Mouse (Mus musculus): ENCODE data around the gene Prf1. TPM values are rescaled to one million over a fixed set of nuclear protein-coding genes. Genes with fewer than 3 reads are reported as not detected.
A peak's percentile ranks its signal among the peaks of the same experiment; 100 is the strongest.

Prf1 gene
- not detected in 2 replicates for polyA plus RNA-seq (2016; fragmentation: Nextera tagmentation; extraction: Ambion mirVana)

- Histone ChIP-seq H3K4me2 (no peak within 1 kb of the TSS), H3K27ac (no peak within 1 kb of the TSS), H3K4me3 (replicated peaks) (no peak within 1 kb of the TSS), H3K4me1 (no peaks in the 10 kb centered on the region), H3K36me3 (replicated peaks) (no peaks in the 10 kb centered on the region), H3K9ac (no peak within 1 kb of the TSS), H3K9me3 (no peaks in the 10 kb centered on the region), H3K27me3 (no peaks in the 10 kb centered on the region)
- 87% methylated on average over 7 of the region's 7 CpGs for WGBS
- no peak for ATAC-seq (ENCODE audit: low FRiP score)
Observed at GRCm38 (mm10) chr10:61297477-61297876, at the start of gene Prf1. TSS of gene Prf1 (plus strand) at chr10:61297833.

DNA sequence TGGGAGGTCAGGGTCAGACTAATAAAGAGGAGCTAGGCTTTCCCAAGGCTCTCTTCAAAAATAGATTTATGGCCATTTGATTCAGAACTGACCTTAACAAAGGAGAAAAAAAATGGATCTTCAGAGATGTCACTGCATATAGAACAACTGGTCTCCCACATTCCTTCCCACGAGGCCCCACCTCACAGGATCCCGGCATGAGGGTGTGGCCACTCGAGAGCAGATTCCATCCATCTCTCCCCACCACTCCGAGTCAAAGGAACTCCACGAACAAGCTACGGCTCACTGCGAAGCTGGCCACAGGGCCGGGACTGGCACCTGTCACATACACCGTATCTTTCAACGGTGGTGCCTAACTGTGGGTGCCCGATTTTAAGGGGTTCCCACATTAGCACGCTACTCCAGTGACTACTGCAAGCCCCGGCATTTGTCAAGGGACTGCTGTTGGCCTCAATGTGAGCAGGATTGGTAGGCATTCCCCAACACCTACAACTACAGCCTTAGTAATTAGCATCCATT, 49.0 kb upstream of the Prf1 start:
- Histone ChIP-seq H3K27ac (no peak overlapping the region), H3K4me1 (peaks cover 6% of the 10 kb centered on the region; the same call in 1 of the 2 replicates), H3K9ac (no peak overlapping the region), H3K9me3 (no peaks in the 10 kb centered on the region), H3K4me3 (replicated peaks) (no peak overlapping the region), H3K27me3 (no peaks in the 10 kb centered on the region), H3K36me3 (replicated peaks) (no peaks in the 10 kb centered on the region), H3K4me2 (no peak overlapping the region)
- 86% methylated on average over 13 of the region's 13 CpGs for WGBS
- ATAC-seq (ENCODE audit: low FRiP score) = no peak

- Histone ChIP-seq H3K4me3 (replicated peaks) (no peak overlapping the region), H3K36me3 (replicated peaks) (no peaks in the 10 kb centered on the region), H3K27ac (no peak overlapping the region), H3K4me2 (no peak overlapping the region), H3K27me3 (no peaks in the 10 kb centered on the region), H3K9ac (no peak overlapping the region), H3K9me3 (no peaks in the 10 kb centered on the region), H3K4me1 (peaks cover 6% of the 10 kb centered on the region; the same call in 1 of the 2 replicates)
- ATAC-seq (ENCODE audit: low FRiP score) = no peak
- 11% methylated on average over 2 of the region's 2 CpGs for WGBS
Observed at GRCm38 (mm10) chr10:61249951-61250350, 47.7 kb upstream of the Prf1 start.

GRCm38 (mm10) chr10:61254761-61255160, 42.9 kb upstream of the Prf1 start:
- Histone ChIP-seq H3K36me3 (replicated peaks) (no peaks in the 10 kb centered on the region), H3K9me3 (no peaks in the 10 kb centered on the region), H3K27me3 (no peaks in the 10 kb centered on the region), H3K4me3 (replicated peaks) (no peak overlapping the region), H3K27ac (no peak overlapping the region), H3K9ac (no peak overlapping the region), H3K4me1 (peaks cover 3% of the 10 kb centered on the region; the same call in 1 of the 2 replicates), H3K4me2 (no peak overlapping the region)
- no peak for ATAC-seq (ENCODE audit: low FRiP score)
- WGBS = 84% methylated on average over 6 of the region's 6 CpGs

DNA sequence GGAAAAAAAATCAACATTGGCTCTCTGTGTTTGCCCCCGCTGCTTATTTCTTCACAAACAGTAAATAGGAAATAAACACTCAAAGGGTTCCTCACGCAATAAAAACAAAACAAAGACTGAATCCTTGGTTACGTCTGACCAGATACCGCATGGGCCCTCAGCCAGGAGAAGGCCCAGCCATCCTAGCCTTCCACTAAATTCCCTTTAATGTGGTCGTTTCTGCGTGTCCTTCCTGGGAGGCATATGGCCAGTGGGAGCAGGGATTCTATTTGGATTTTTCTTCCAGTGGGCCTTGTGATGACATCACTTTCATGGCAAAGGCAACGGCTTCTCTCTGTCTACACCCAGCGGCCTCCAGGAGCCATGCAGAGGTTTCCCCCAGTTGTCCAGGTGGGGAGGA, 42.4 kb upstream of the Prf1 start:
- no peaks in the 10 kb centered on the region for H3K9me3 ChIP-seq
- H3K4me1 ChIP-seq = no peaks in the 10 kb centered on the region
- H3K4me3 ChIP-seq (replicated peaks) = no peak overlapping the region
- no peak overlapping the region for H3K27ac ChIP-seq
- no peak overlapping the region for H3K4me2 ChIP-seq
- ATAC-seq (ENCODE audit: low FRiP score) = no peak
- no peak overlapping the region for H3K9ac ChIP-seq
- WGBS = 86% methylated on average over 8 of the region's 8 CpGs
- H3K36me3 ChIP-seq (replicated peaks) = no peaks in the 10 kb centered on the region
- no peaks in the 10 kb centered on the region for H3K27me3 ChIP-seq

DNA sequence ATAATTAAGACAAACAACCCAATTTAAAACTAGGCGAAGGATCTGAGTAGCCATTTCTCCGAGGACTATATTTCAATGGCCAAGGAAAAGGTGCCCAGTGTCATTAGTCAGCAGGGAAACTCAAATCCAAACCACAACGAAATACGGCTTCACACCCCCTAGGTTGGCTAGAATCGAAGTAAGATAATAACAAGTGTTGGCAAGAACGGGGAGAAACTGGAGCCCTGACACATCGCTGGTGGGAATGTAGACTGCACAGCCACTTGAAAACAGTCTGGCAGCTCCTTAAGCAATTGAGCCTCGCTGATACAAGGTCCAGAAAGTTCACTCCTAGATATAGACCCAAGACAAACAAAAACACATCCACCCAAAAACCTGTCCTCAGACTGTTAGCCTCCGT, 41.0 kb upstream of the Prf1 start:
- H3K9ac ChIP-seq = no peak overlapping the region

GRCm38 (mm10) chr10:61258131-61258530, 39.5 kb upstream of the Prf1 start:
- no peak overlapping the region for H3K27ac ChIP-seq
- H3K36me3 ChIP-seq (replicated peaks) = no peaks in the 10 kb centered on the region
- no peak overlapping the region for H3K4me3 ChIP-seq (replicated peaks)
- H3K9me3 ChIP-seq = no peaks in the 10 kb centered on the region
- ATAC-seq (ENCODE audit: low FRiP score) = no peak
- H3K9ac ChIP-seq = no peak overlapping the region
- no peaks in the 10 kb centered on the region for H3K27me3 ChIP-seq
- H3K4me2 ChIP-seq = no peak overlapping the region
- no peaks in the 10 kb centered on the region for H3K4me1 ChIP-seq
- WGBS = 93% methylated on average over 1 of the region's 1 CpGs

More for the DNA sequence above, 41.0 kb upstream of the Prf1 start:
- ATAC-seq (ENCODE audit: low FRiP score) = no peak
- no peaks in the 10 kb centered on the region for H3K27me3 ChIP-seq
- no peak overlapping the region for H3K4me2 ChIP-seq
- H3K4me3 ChIP-seq (replicated peaks) = no peak overlapping the region
- 93% methylated on average over 9 of the region's 9 CpGs for WGBS
- no peak overlapping the region for H3K27ac ChIP-seq
- no peaks in the 10 kb centered on the region for H3K36me3 ChIP-seq (replicated peaks)
- H3K4me1 ChIP-seq = no peaks in the 10 kb centered on the region
- no peaks in the 10 kb centered on the region for H3K9me3 ChIP-seq

DNA sequence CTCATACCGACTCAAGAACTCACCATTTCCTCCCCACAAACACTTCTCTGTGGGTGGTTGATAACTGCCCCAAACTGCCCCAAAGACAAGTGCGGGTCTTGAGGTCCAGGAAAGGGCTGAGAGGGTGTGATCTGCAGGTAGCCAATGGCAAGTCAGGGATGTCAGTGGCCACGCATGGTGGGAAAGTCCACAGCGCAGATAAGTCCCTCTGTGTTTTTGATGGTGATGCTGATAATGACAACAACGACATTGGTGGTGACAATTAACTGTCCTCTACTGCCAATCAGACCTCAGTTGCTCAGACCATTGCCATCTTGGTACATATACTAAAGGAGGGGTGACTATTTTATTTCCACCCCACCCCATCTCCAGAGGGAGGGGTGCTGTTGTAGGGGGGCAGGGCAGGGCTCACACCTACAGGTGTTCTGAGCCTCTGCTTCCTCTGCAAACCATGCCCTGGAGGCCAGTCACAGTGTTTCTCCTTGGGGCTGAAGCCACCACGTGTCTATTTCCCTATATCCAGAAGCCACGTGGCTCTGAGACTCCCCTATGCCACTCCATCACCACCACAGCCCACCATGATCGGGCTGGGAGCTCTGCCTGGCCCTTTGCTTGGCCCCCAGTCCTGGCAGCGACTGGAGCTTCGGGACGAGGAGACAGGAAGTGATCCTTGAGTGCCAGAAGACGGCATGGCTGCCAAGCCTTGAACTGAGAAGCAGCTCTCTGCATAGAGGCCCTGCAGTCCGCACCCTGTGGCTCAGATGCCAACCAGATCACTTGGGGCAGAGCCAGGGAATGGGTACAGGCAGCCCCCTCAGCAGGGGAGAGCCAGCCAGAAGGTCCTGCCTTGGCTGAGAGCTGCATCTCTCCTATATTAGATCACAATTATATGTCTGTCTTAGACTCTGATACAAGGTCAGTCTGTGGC, 36.1 kb upstream of the Prf1 start:
- Histone ChIP-seq H3K4me3 (replicated peaks) (no peak overlapping the region), H3K4me1 (no peaks in the 10 kb centered on the region), H3K4me2 (no peak overlapping the region), H3K27ac (no peak overlapping the region), H3K9ac (no peak overlapping the region), H3K27me3 (no peaks in the 10 kb centered on the region), H3K36me3 (replicated peaks) (no peaks in the 10 kb centered on the region), H3K9me3 (no peaks in the 10 kb centered on the region)
- 82% methylated on average over 13 of the region's 13 CpGs for WGBS
- ATAC-seq (ENCODE audit: low FRiP score) = no peak

DNA sequence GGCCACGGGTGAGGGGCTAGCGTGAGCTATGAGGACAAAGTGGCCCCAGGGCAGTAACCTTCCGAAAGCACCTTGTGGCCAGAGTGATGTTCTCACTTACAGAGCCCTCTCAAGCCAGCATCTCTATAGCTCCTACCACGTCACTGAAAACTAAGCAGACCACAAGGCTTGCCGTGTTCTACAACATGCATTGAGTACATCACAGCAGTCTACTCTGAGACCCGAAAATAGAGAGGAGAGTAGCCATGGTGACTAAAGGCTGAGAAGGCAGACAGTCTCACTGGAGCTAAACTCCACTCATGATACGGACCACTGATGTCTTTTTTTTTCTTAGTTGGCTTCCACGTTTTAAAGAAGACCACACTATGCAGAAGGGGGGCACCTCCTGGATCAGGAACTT, 34.0 kb upstream of the Prf1 start:
- H3K4me3 ChIP-seq (replicated peaks) = no peak overlapping the region
- no peak overlapping the region for H3K4me2 ChIP-seq
- WGBS = 87% methylated on average over 8 of the region's 8 CpGs
- H3K4me1 ChIP-seq = no peaks in the 10 kb centered on the region
- ATAC-seq (ENCODE audit: low FRiP score) = no peak
- H3K9ac ChIP-seq = no peak overlapping the region
- no peaks in the 10 kb centered on the region for H3K27me3 ChIP-seq
- H3K36me3 ChIP-seq (replicated peaks) = no peaks in the 10 kb centered on the region
- no peaks in the 10 kb centered on the region for H3K9me3 ChIP-seq
- no peak overlapping the region for H3K27ac ChIP-seq

DNA sequence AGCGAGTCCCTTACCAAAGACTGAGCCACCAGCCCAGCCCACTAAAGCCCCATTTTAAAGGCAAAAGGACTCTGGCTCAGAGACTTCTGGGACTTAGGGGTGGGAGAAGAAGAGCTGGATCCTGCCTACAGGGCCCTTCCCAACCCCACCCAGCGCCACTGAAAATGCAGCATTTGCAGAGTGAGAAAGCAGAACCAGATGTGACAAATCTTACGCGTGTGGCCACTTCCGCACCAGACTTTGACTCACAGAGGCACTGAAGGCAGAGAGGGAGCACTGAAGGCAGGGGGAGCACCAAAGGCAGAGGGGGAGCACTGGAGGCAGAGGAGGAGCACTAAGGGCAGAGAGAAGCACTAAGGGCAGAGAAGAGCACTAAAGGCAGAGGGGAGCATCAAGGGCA, 30.3 kb upstream of the Prf1 start:
- no peak for ATAC-seq (ENCODE audit: low FRiP score)
- no peaks in the 10 kb centered on the region for H3K9me3 ChIP-seq
- peaks cover 13% of the 10 kb centered on the region for H3K27me3 ChIP-seq
- no peak overlapping the region for H3K4me2 ChIP-seq
- no peaks in the 10 kb centered on the region for H3K4me1 ChIP-seq
- no peaks in the 10 kb centered on the region for H3K36me3 ChIP-seq (replicated peaks)
- no peak overlapping the region for H3K27ac ChIP-seq
- 84% methylated on average over 5 of the region's 5 CpGs for WGBS
- H3K9ac ChIP-seq = no peak overlapping the region
- no peak overlapping the region for H3K4me3 ChIP-seq (replicated peaks)

- no peaks in the 10 kb centered on the region for H3K36me3 ChIP-seq (replicated peaks)
- no peak overlapping the region; the same call in 1 of the 2 replicates for H3K4me2 ChIP-seq
- no peak overlapping the region for H3K27ac ChIP-seq
- WGBS = 56% methylated on average over 8 of the region's 8 CpGs
- H3K9me3 ChIP-seq = no peaks in the 10 kb centered on the region
- H3K27me3 ChIP-seq = peaks cover 42% of the 10 kb centered on the region
- H3K4me3 ChIP-seq (replicated peaks) = no peak overlapping the region
- peaks cover 15% of the 10 kb centered on the region for H3K4me1 ChIP-seq
- H3K9ac ChIP-seq = no peak overlapping the region
- ATAC-seq (ENCODE audit: low FRiP score) = no peak
Observed at GRCm38 (mm10) chr10:61272089-61272626, 25.5 kb upstream of the Prf1 start.

- peak overlapping the region; percentile 68 for H3K9ac ChIP-seq
- H3K4me3 ChIP-seq (replicated peaks) = peak overlapping the region; percentile 57
- no peaks in the 10 kb centered on the region for H3K9me3 ChIP-seq
- H3K27me3 ChIP-seq = peaks cover 42% of the 10 kb centered on the region
- 38% methylated on average over 5 of the region's 5 CpGs for WGBS
- no peaks in the 10 kb centered on the region for H3K36me3 ChIP-seq (replicated peaks)
- ATAC-seq (ENCODE audit: low FRiP score) = no peak
- peak overlapping the region; percentile 98 for H3K4me2 ChIP-seq
- H3K4me1 ChIP-seq = peaks cover 15% of the 10 kb centered on the region
- no peak overlapping the region for H3K27ac ChIP-seq
Observed at GRCm38 (mm10) chr10:61272631-61273030, 25.0 kb upstream of the Prf1 start.
